Mouse (Mus musculus) forebrain, embryonic 16.5 days (tissue): ENCODE results near the gene Reg3g. TPM values are rescaled to one million over a fixed set of nuclear protein-coding genes. Genes with fewer than 3 reads are reported as not detected.
A peak's percentile ranks its signal among the peaks of the same experiment; 100 is the strongest.

ENCODE experiments used
- ATAC-seq: fragments of 200-750 bp; cut with Nextera tagmentation; 2 replicates; pipeline ENCODE4 v1.8.0; 2017; ENCODE audit warnings: mild to moderate bottlenecking, moderate library complexity
- H3K27ac ChIP-seq: fragments of 300-500 bp; sonication (generic); 2 replicates; pipeline ENCODE4 v1.5.1; 2014; ENCODE audit warnings: low read length, control low read depth
- H3K27me3 ChIP-seq: fragments of 300-500 bp; sonication (generic); replicated peaks from 2 replicates; pipeline ENCODE4 v1.6.1; 2014; ENCODE audit warnings: low read length; ENCODE audit not compliant: control insufficient read depth, insufficient read depth
- H3K36me3 ChIP-seq: fragments of 300-500 bp; sonication (generic); 2 replicates; pipeline ENCODE4 v1.6.1; 2014; ENCODE audit not compliant: control insufficient read depth, insufficient read depth
- H3K4me1 ChIP-seq: fragments of 300-500 bp; sonication (generic); replicated peaks from 2 replicates; pipeline ENCODE4 v1.6.1; 2014; ENCODE audit warnings: low read length; ENCODE audit not compliant: control insufficient read depth, insufficient read depth
- H3K4me2 ChIP-seq: fragments of 300-500 bp; sonication (generic); 2 replicates; pipeline ENCODE4 v1.6.1; 2014; ENCODE audit warnings: mild to moderate bottlenecking, low read length, control low read depth
- H3K4me3 ChIP-seq: fragments of 300-500 bp; sonication (generic); replicated peaks from 2 replicates; pipeline ENCODE4 v1.5.1; 2014; ENCODE audit warnings: mild to moderate bottlenecking, low read length, control low read depth
- H3K9ac ChIP-seq: fragments of 300-500 bp; sonication (generic); replicated peaks from 2 replicates; pipeline ENCODE4 v1.6.1; 2014; ENCODE audit warnings: low read depth, low read length, control low read depth
- H3K9me3 ChIP-seq: fragments of 300-500 bp; sonication (generic); 2 replicates; pipeline ENCODE4 v1.6.1; 2016; ENCODE audit warnings: low read length; ENCODE audit not compliant: control insufficient read depth
- WGBS: fragments of 180-500 bp; shearing (Covaris S2); extraction: QIAGEN DNeasy Blood & Tissue Kit; methylation state at CpG from one replicate; pipeline ENCODE4 v1.1.7; 2014; 5-methylcytosine and 5-hydroxymethylcytosine counted together
- polyA plus RNA-seq: library from polyadenylated mRNA; unstranded; fragments of >200 nt; fragmentation: Nextera tagmentation; extraction: Ambion mirVana; gene quantifications from 2 replicates; pipeline ENCODE4 v1.2.1, GENCODE M21; 2015

The Reg3g gene
- polyA plus RNA-seq = 0.68 TPM in 1 of 2 replicates, not detected in the other

DNA sequence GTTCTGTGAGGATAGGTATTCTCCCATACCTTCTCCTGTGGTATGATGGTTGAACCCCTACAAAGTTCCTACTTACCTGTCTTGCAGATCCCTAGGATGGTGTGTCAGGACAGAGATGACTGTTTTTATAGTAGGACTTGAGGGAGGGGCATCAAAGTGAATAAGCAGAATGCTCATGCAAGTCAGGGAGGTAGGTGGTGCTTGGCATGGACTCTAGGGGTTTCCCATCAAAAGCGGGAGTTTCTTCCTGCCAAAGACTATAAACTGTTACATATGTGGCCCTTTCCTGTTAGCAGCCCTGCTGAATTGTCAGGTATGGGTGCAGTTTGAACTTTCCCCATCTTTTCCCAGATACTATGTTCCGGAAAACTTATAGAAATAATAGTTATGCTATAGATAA lies at the start of gene Reg3g:
Reg3g (minus strand) TSS at position 101 of the 400 bp plus-strand sequence.
- no peak for ATAC-seq
- Histone ChIP-seq H3K27ac (no peak within 1 kb of the TSS), H3K9me3 (no peaks in the 10 kb centered on the region), H3K27me3 (no peaks in the 10 kb centered on the region), H3K4me3 (no peak within 1 kb of the TSS), H3K4me2 (no peak within 1 kb of the TSS), H3K9ac (no peak within 1 kb of the TSS), H3K36me3 (no peaks in the 10 kb centered on the region), H3K4me1 (no peaks in the 10 kb centered on the region)
- 94% methylated on average over 2 of the region's 2 CpGs for WGBS

DNA sequence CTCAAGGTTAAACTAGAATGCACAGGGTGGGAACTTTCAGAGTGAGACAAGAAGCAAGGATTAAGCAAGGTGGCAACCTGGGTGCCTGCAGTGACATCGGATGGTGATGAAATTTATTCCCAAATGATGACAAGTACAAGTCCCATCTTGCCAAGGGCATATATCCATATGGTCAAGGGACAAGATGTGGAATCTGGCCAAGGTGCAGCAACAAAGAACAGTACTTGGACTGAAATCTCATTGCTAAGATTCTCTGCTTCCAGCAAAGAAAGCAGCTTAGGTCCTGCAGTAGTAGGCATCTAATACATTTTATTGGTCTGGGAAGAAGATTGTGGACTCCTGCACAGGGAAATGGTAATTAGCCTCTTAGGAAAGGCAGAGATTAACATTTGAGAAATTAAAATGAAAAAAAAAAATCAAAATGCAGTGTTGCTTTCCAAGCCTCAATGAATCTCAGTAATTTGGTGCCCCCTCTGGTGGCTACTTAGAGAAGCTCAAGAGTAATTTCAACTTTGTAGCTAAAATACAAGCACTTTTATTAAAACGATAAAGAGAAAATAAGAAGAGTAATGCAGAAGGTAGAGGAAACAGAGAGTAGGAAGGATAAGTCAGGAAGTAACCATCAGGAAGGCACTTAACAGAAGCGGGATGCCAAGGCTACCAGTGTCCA lies 47.2 kb upstream of the Reg3g start:
- no peaks in the 10 kb centered on the region for H3K9me3 ChIP-seq
- H3K27me3 ChIP-seq = no peaks in the 10 kb centered on the region
- ATAC-seq = no peak
- no peak overlapping the region for H3K4me2 ChIP-seq
- H3K4me3 ChIP-seq = no peak overlapping the region
- H3K36me3 ChIP-seq = no peaks in the 10 kb centered on the region
- WGBS = 53% methylated on average over 3 of the region's 3 CpGs
- no peaks in the 10 kb centered on the region for H3K4me1 ChIP-seq
- no peak overlapping the region for H3K27ac ChIP-seq
- no peak overlapping the region for H3K9ac ChIP-seq

DNA sequence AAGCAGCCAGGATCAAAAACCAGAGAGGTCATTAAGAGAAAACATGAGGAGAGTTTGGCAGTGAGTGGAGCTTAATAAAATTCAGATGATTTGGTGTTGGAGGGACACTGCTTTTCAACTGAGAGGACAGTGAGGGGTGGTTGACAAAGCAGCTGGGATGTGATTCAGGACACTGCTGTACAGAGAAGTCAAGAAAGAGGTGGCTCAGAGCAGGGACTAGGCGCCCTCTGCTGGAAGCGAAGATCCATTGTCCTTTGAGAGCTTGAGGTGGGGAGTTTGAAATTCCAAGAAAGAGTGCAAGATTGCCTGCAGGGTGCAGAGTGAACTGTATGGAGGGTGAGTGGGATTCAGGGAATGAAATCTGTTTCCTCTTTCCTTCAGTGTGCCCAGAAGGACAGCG lies 44.2 kb upstream of the Reg3g start:
- Histone ChIP-seq H3K4me1 (no peaks in the 10 kb centered on the region), H3K4me2 (no peak overlapping the region), H3K27ac (no peak overlapping the region), H3K36me3 (no peaks in the 10 kb centered on the region), H3K9ac (no peak overlapping the region), H3K9me3 (no peaks in the 10 kb centered on the region), H3K27me3 (no peaks in the 10 kb centered on the region), H3K4me3 (no peak overlapping the region)
- ATAC-seq = peak; percentile 89
- 4% methylated on average over 3 of the region's 3 CpGs for WGBS

DNA sequence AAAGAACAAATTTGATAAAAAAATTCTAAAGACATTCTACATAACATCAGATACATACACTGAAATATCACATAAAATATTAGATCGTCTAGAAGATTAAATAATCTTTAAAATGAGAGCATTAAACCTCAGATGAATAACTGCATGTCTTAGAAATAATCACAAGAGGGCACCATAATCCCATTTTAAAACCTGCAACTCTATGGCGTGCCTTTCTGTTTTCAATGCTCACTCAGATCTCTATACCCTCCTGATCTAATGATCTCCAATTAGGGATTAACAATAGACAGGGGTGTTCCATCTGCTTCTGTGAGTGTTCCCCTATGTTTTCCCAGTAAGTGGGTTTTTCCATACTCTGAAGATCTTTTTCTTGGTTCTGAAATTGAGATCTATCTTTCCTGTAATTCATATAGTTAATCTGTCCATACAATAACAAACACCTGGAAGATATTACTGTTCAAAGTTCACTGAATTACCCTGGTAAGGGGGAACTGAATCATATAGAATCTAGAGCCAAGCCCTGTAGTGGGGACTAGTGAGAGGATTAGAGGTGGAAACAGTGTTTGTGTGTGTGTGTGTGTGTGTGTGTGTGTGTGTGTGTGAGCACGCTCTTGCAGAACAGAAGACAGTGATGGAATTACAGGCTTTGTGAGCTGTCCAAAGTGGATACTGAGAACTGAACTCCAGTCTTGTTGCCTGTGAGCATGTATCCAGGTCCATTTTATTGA lies 41.7 kb upstream of the Reg3g start:
- H3K27ac ChIP-seq = no peak overlapping the region
- H3K9me3 ChIP-seq = no peaks in the 10 kb centered on the region
- no peak for ATAC-seq
- no peaks in the 10 kb centered on the region for H3K27me3 ChIP-seq
- WGBS = 53% methylated on average over 3 of the region's 3 CpGs
- no peak overlapping the region for H3K4me3 ChIP-seq
- no peaks in the 10 kb centered on the region for H3K4me1 ChIP-seq
- no peak overlapping the region for H3K9ac ChIP-seq
- no peak overlapping the region for H3K4me2 ChIP-seq
- no peaks in the 10 kb centered on the region for H3K36me3 ChIP-seq

DNA sequence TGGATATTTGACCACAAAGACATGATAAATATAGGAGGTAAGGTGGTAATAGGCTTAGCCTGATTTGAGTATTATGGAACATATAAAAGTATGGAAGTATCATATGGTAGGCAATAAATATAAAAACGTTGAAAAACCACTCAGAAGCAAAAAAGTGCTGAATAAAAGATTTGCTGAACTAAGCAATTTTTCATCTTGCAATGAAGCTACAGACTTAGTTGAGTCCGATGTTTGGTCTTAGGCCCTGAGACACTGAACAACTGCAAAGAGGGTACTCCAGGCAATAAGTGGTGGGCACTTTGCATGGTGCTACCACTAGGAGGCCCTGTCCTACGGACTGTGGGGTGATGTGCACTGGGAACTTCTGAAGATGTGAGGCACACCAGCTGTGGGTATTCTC lies 37.1 kb upstream of the Reg3g start:
- ATAC-seq = no peak
- no peak overlapping the region for H3K4me3 ChIP-seq
- H3K27ac ChIP-seq = no peak overlapping the region
- H3K9me3 ChIP-seq = no peaks in the 10 kb centered on the region
- H3K36me3 ChIP-seq = no peaks in the 10 kb centered on the region
- H3K4me2 ChIP-seq = no peak overlapping the region
- no peaks in the 10 kb centered on the region for H3K4me1 ChIP-seq
- H3K9ac ChIP-seq = no peak overlapping the region
- 69% methylated on average over 3 of the region's 3 CpGs for WGBS
- no peaks in the 10 kb centered on the region for H3K27me3 ChIP-seq

DNA sequence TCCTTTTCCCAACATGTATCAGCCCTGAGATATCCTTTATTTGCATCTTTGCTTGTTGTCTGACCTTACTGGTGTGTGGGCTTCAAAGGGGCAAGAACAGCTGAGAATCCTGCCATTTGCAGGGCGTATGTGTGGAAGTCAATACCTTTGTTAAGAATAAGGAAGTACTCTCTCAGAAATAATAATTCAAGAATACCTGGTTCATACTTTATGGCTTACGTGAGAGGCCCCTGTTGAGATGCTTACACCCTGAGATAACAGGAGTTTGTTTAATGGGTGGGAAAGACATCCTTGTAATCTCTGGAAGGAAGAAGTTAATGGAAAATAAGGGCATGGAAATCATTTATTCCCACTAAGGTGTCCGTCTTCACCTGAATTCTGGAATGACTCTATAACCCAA lies 26.0 kb upstream of the Reg3g start:
- Histone ChIP-seq H3K9ac (no peak overlapping the region), H3K4me1 (no peaks in the 10 kb centered on the region), H3K4me2 (no peak overlapping the region), H3K4me3 (no peak overlapping the region), H3K27me3 (no peaks in the 10 kb centered on the region), H3K9me3 (no peaks in the 10 kb centered on the region), H3K27ac (no peak overlapping the region), H3K36me3 (no peaks in the 10 kb centered on the region)
- no peak for ATAC-seq
- 90% methylated on average over 3 of the region's 3 CpGs for WGBS

DNA sequence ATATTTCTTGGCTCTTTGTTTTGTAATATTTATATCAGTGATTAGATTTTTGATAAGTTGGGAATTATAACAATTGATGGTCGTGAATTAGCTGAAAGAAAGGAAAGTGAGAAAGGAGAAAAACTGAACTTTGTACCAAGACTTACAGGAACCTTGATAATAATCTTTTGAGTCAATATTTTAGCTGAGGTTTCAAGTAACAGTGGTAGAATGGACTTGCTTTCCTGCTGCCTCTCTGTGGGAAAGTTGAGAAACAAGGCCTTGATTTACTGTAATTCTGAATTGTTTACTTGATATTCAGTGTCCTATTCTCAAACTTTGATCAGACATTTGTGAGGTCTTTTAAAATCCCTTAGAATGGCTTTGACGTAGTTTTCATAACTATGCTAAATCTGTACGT lies 615 bp upstream of the Reg3g start:
- Histone ChIP-seq H3K27ac (no peak overlapping the region), H3K4me1 (no peaks in the 10 kb centered on the region), H3K9me3 (no peaks in the 10 kb centered on the region), H3K4me2 (no peak overlapping the region), H3K9ac (no peak overlapping the region), H3K36me3 (no peaks in the 10 kb centered on the region), H3K4me3 (no peak overlapping the region), H3K27me3 (no peaks in the 10 kb centered on the region)
- ATAC-seq = no peak
- 86% methylated on average over 3 of the region's 3 CpGs for WGBS

DNA sequence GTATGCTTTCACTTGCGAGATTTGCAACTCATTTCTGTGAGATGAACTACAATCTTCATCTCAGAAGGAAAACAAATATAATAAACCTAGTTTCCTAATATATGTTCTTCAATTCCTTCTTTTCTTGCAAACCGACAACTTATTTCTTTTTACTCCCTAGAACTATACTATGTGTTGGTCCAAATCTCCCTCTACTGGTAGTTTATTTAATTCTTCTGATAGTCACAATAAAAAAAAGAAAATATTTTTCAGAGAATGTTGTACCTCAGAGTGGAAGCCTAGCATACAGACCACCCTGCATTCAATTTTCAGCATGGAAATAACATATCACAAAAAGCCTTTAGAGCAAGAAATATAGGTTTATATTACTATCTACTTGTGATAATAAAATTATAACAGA lies 5.4 kb downstream of the Reg3g start:
- Histone ChIP-seq H3K27ac (no peak overlapping the region), H3K4me1 (peaks cover 8% of the 10 kb centered on the region), H3K4me3 (no peak overlapping the region), H3K9me3 (no peaks in the 10 kb centered on the region), H3K27me3 (no peaks in the 10 kb centered on the region), H3K9ac (no peak overlapping the region), H3K36me3 (no peaks in the 10 kb centered on the region), H3K4me2 (no peak overlapping the region)
- ATAC-seq = no peak
- WGBS = 81% methylated on average over 2 of the region's 2 CpGs

DNA sequence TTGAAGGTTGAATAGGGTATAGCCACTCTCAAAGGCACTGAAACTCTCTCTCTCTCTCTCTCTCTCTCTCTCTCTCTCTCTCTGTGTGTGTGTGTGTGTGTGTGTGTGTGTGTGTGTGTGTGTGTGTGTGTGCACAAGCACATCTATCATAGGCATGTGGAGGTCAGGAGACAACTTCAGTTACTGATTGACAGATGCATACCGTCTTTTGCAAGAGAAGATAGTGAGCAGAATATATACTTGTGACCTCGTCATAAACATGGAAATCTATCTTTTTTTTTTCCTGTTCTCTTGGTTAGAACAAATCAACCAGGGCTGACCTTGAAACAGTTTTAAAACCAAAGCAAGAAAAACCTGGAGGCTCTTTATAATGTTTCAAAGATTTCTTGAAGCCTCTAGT lies 6.3 kb downstream of the Reg3g start:
- no peak overlapping the region for H3K4me2 ChIP-seq
- no peak overlapping the region for H3K9ac ChIP-seq
- no peaks in the 10 kb centered on the region for H3K9me3 ChIP-seq
- no peak for ATAC-seq
- H3K4me3 ChIP-seq = no peak overlapping the region
- no peak overlapping the region for H3K27ac ChIP-seq
- WGBS = 81% methylated on average over 2 of the region's 2 CpGs
- no peaks in the 10 kb centered on the region for H3K36me3 ChIP-seq
- peaks cover 8% of the 10 kb centered on the region for H3K4me1 ChIP-seq
- H3K27me3 ChIP-seq = no peaks in the 10 kb centered on the region
